Mouse (Mus musculus) hindbrain, embryonic 14.5 days (tissue): ENCODE data around the gene Ccdc177. TPM values are rescaled to one million over a fixed set of nuclear protein-coding genes. Genes with fewer than 3 reads are reported as not detected.

Source experiments
- ATAC-seq: fragments of 200-750 bp; cut with Nextera tagmentation; 2 replicates; pipeline ENCODE4 v1.8.0; 2017; ENCODE audit warnings: moderate number of reproducible peaks, mild to moderate bottlenecking, moderate TSS enrichment, moderate library complexity; ENCODE audit not compliant: low FRiP score
- DNase-seq: peaks from one replicate; pipeline ENCODE4 v3.0.0-alpha.2; 2015; ENCODE audit warnings: low spot score
- H3K27ac ChIP-seq: fragments of 300-500 bp; sonication (generic); 2 replicates; pipeline ENCODE4 v1.5.1; 2014; ENCODE audit warnings: mild to moderate bottlenecking, moderate library complexity
- H3K27me3 ChIP-seq: fragments of 300-500 bp; sonication (generic); 2 replicates; pipeline ENCODE4 v1.6.1; 2014; ENCODE audit warnings: mild to moderate bottlenecking, low read length, mixed read lengths; ENCODE audit not compliant: control insufficient read depth, insufficient read depth
- H3K36me3 ChIP-seq: fragments of 300-500 bp; sonication (generic); replicated peaks from 2 replicates; pipeline ENCODE4 v1.6.1; 2014; ENCODE audit not compliant: control insufficient read depth, insufficient read depth
- H3K4me1 ChIP-seq: fragments of 300-500 bp; sonication (generic); replicated peaks from 2 replicates; pipeline ENCODE4 v1.6.1; 2014; ENCODE audit warnings: antibody characterized with exemption, low read length, mixed read lengths; ENCODE audit not compliant: control insufficient read depth, insufficient read depth
- H3K4me2 ChIP-seq: fragments of 300-500 bp; sonication (generic); replicated peaks from 2 replicates; pipeline ENCODE4 v1.6.1; 2014; ENCODE audit warnings: mild to moderate bottlenecking, moderate library complexity
- H3K4me3 ChIP-seq: fragments of 300-500 bp; sonication (generic); replicated peaks from 2 replicates; pipeline ENCODE4 v1.5.1; 2014; ENCODE audit warnings: mild to moderate bottlenecking, low read length
- H3K9ac ChIP-seq: fragments of 300-500 bp; sonication (generic); 2 replicates; pipeline ENCODE4 v1.6.1; 2014
- H3K9me3 ChIP-seq: fragments of 300-500 bp; sonication (generic); 2 replicates; pipeline ENCODE4 v1.6.1; 2016; ENCODE audit warnings: low read length; ENCODE audit not compliant: control insufficient read depth
- WGBS: fragments of 180-500 bp; shearing (Covaris S2); extraction: QIAGEN DNeasy Blood & Tissue Kit; methylation state at CpG from one replicate; pipeline ENCODE4 v1.1.7; 2014; 5-methylcytosine and 5-hydroxymethylcytosine counted together
- polyA plus RNA-seq: library from polyadenylated mRNA; unstranded; fragments of >200 nt; fragmentation: Nextera tagmentation; extraction: Ambion mirVana; gene quantifications from 2 replicates; pipeline ENCODE4 v1.2.1, GENCODE M21; 2014

Gene Ccdc177
- polyA plus RNA-seq, 1 experiment from 2014 or later = 4.6 TPM

DNA sequence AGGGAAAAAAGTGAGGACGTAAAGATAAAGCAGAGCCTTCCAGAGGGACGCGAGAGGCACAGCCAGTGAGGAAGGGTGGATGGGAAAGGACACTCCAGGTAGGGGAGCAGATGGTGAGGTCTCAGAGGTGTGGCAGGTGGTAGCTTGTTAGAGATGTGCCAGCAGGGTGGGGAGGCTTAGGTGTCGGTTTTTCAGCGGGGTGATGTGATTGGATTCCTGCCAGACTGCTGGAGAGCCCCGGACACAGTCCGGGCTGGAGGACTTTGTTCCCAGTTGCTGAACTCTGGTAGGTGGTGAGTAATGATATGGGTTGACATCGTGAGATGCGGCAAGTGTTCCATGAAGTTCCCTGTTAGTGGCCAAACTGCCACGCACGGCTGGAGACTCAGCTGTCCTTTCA lies 27.1 kb upstream of the Ccdc177 start:
- Histone ChIP-seq H3K4me1 (peaks cover 17% of the 10 kb centered on the region), H3K36me3 (no peaks in the 10 kb centered on the region), H3K9me3 (no peaks in the 10 kb centered on the region), H3K27ac (no peak overlapping the region), H3K27me3 (no peaks in the 10 kb centered on the region), H3K4me3 (no peak overlapping the region), H3K4me2 (no peak overlapping the region), H3K9ac (no peak overlapping the region)
- DNase-seq (no peak), ATAC-seq (no peak)
- WGBS = 50% methylated on average over 11 of the region's 11 CpGs

- DNase-seq = no peak
- no peak overlapping the region for H3K9ac ChIP-seq
- no peak for ATAC-seq
- WGBS = 84% methylated on average over 1 of the region's 1 CpGs
- H3K27ac ChIP-seq = no peak overlapping the region
- H3K9me3 ChIP-seq = no peaks in the 10 kb centered on the region
- H3K4me2 ChIP-seq = no peak overlapping the region
- H3K4me3 ChIP-seq = no peak overlapping the region
- H3K27me3 ChIP-seq = no peaks in the 10 kb centered on the region
- H3K36me3 ChIP-seq = no peaks in the 10 kb centered on the region
- peaks cover 8% of the 10 kb centered on the region for H3K4me1 ChIP-seq
Measured at GRCm38 (mm10) chr12:80786591-80786990, 26.1 kb upstream of the Ccdc177 start.

DNA sequence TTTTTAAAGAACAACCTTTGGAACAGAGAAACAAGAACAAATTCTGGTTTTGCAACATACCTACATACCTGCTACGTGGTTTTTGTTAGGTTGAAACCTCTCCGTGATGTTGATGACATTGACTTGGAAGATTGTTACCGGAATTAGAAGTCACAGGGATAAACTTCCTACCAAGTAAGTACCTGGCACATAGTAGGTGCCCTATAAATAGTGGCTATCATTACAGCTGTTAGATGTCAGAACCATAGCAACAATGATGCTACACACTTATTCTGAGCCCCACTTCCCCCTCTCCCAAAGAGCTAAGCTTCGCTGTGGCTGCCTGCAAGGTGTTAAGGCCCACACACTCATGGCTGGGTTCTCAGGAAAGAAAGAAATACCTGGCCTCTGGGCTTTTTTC lies 25.1 kb upstream of the Ccdc177 start:
- H3K27me3 ChIP-seq = no peaks in the 10 kb centered on the region
- no peaks in the 10 kb centered on the region for H3K9me3 ChIP-seq
- DNase-seq (no peak), ATAC-seq (no peak)
- no peak overlapping the region for H3K27ac ChIP-seq
- H3K36me3 ChIP-seq = no peaks in the 10 kb centered on the region
- no peak overlapping the region for H3K9ac ChIP-seq
- no peak overlapping the region for H3K4me3 ChIP-seq
- H3K4me2 ChIP-seq = no peak overlapping the region
- 0 out of 2 replicates have a peak, but pooled peaks cover 4% of the 10 kb centered on the region for H3K4me1 ChIP-seq
- 94% methylated on average over 4 of the region's 4 CpGs for WGBS

- no peaks in the 10 kb centered on the region for H3K9me3 ChIP-seq
- H3K27me3 ChIP-seq = no peaks in the 10 kb centered on the region
- ATAC-seq (no peak), DNase-seq (no peak)
- no peaks in the 10 kb centered on the region for H3K36me3 ChIP-seq
- no peak overlapping the region for H3K4me3 ChIP-seq
- H3K4me1 ChIP-seq = 0 out of 2 replicates have a peak, but pooled peaks cover 4% of the 10 kb centered on the region
- WGBS = 86% methylated on average over 5 of the region's 5 CpGs
- H3K9ac ChIP-seq = no peak overlapping the region
- H3K27ac ChIP-seq = no peak overlapping the region
- H3K4me2 ChIP-seq = no peak overlapping the region
Measured at GRCm38 (mm10) chr12:80785005-80785404, 24.5 kb upstream of the Ccdc177 start.

GRCm38 (mm10) chr12:80783889-80784288 lies 23.4 kb upstream of the Ccdc177 start:
- WGBS = 78% methylated on average over 1 of the region's 1 CpGs
- DNase-seq = no peak

GRCm38 (mm10) chr12:80782892-80783291 lies 22.4 kb upstream of the Ccdc177 start:
- whole genome bisulfite sequencing = 45% methylated on average over 3 of the region's 3 CpGs
- no peak for ATAC-seq
- Histone ChIP-seq H3K4me3 (no peak overlapping the region), H3K9ac (no peak overlapping the region), H3K27me3 (no peaks in the 10 kb centered on the region), H3K9me3 (no peaks in the 10 kb centered on the region), H3K4me2 (no peak overlapping the region), H3K4me1 (no peaks in the 10 kb centered on the region), H3K36me3 (no peaks in the 10 kb centered on the region), H3K27ac (no peak overlapping the region)
- DNase-seq = no peak

More at GRCm38 (mm10) chr12:80783889-80784288, 23.4 kb upstream of the Ccdc177 start:
- ATAC-seq = no peak
- no peak overlapping the region for H3K4me2 ChIP-seq
- no peaks in the 10 kb centered on the region for H3K4me1 ChIP-seq
- no peaks in the 10 kb centered on the region for H3K9me3 ChIP-seq
- no peaks in the 10 kb centered on the region for H3K27me3 ChIP-seq
- H3K9ac ChIP-seq = no peak overlapping the region
- H3K36me3 ChIP-seq = no peaks in the 10 kb centered on the region
- no peak overlapping the region for H3K27ac ChIP-seq
- H3K4me3 ChIP-seq = no peak overlapping the region

DNA sequence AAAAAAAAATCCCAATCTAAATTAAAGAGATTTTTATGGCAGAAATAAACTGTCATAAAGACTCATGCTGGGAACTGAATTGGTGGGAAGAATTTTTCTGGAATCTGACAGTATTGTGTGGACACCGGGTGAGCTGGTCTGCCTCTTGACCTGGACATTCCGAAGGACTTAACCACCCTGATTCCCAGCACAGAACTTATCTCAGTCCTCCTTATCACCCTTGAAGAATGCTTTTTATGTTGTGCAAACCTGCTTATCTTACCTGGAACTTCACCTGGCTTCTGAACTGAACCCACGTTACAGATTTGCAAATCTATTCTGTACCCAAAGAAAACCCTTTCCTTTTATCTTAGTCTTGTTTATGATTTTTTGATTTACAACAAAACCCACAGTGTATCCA lies 21.7 kb upstream of the Ccdc177 start:
- Histone ChIP-seq H3K36me3 (no peaks in the 10 kb centered on the region), H3K9me3 (no peaks in the 10 kb centered on the region), H3K27ac (no peak overlapping the region), H3K4me1 (no peaks in the 10 kb centered on the region), H3K27me3 (no peaks in the 10 kb centered on the region), H3K4me3 (no peak overlapping the region), H3K9ac (no peak overlapping the region), H3K4me2 (no peak overlapping the region)
- no peak for DNase-seq
- 87% methylated on average over 3 of the region's 3 CpGs for WGBS
- ATAC-seq = no peak

DNA sequence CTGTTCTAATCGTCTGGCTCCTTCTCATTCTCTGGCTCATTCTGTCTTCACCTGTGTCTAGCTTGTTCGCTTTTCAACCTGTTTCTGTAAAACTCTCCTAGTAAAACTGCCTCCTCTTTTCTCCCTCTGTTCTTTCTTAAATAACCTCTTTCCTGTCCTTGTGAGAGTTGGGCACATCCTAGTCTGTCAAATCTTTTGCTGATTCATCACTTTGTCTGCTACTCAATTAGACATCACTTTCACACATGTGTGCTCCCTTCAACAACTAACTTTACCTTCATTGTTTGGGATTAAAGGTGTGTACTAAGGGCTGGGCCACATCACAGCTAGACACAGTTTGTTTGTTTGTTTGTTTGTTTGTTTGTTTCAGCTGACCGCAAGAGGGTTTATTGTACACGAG lies 19.3 kb upstream of the Ccdc177 start:
- H3K4me1 ChIP-seq = no peaks in the 10 kb centered on the region

GRCm38 (mm10) chr12:80778188-80778936 lies 17.9 kb upstream of the Ccdc177 start:
- 81% methylated on average over 16 of the region's 16 CpGs for whole genome bisulfite sequencing
- H3K4me3 ChIP-seq = no peak overlapping the region
- no peaks in the 10 kb centered on the region for H3K36me3 ChIP-seq
- no peak overlapping the region for H3K9ac ChIP-seq
- H3K4me2 ChIP-seq = no peak overlapping the region
- H3K4me1 ChIP-seq = no peaks in the 10 kb centered on the region
- DNase-seq = no peak
- no peak for ATAC-seq
- no peaks in the 10 kb centered on the region for H3K9me3 ChIP-seq
- H3K27ac ChIP-seq = no peak overlapping the region
- no peaks in the 10 kb centered on the region for H3K27me3 ChIP-seq

More for the DNA sequence above, 19.3 kb upstream of the Ccdc177 start:
- no peak overlapping the region for H3K4me2 ChIP-seq
- H3K4me3 ChIP-seq = no peak overlapping the region
- WGBS = 97% methylated on average over 4 of the region's 4 CpGs
- no peak overlapping the region for H3K27ac ChIP-seq
- no peaks in the 10 kb centered on the region for H3K27me3 ChIP-seq
- no peaks in the 10 kb centered on the region for H3K36me3 ChIP-seq
- no peak overlapping the region for H3K9ac ChIP-seq
- ATAC-seq (no peak), DNase-seq (no peak)
- no peaks in the 10 kb centered on the region for H3K9me3 ChIP-seq
